Mouse (Mus musculus): ENCODE measurements around the gene Bcl6b.

Bcl6b gene

DNA sequence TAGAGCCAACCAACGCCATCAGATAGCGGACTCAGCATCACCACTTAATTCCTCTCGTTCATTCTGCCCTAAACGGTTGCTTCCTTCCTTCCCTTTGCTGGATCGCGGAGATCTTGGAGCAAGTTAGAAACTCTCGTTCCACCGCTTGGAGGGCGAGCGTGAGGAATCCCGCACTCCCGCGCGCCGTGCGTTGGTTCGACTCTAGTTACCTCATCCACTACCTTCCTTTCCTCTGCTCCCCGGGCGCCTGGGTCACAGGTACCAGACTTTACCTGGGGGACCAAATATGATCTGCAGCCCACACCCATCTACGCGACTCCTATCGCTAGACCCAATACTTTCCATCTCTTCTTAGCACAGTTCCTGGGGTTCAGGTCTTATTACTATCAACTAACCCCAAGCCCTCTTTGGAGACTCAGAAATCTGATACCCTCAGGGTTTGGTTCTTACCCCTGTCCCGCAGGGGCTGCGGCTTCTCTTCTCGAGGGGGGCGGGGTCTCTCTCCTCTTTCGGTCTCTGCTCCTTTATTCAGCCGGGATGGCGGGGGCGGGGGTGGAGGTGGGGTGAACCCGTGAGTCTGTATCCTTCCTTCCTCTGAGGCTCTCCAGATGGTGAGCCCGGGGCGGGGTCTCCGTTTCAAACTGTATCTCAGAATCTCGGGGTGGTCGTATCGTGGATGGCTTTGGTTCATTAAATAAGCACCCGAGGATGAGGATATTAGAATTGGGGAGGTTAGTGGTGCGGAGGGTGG, at the start of gene Bcl6b:
Gene Bcl6b (minus strand): TSS at position 539 of the 751 bp plus-strand sequence.
- DNase-seq (ENCODE audit: low spot score): no peak

DNA sequence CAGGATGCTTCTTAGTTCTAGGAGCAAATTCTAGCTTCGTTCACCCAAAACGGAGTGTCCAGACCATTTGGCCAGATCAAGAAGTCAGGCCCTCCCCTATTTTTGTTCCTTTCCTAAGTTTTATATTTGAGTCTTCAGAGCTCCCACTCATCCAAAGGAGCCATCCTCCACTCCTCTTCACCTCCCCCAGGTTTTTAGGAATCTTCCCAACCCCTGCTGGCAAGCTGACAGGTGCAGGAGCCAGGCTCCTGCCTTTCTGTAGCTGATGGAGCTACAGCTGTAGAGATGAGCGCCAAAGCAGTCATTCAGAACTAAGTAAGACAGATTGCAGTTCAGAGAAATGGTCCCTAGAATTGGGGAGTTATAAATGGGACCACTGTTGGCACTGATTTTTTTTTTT, 49.4 kb upstream of the Bcl6b start:
- no peak for DNase-seq (ENCODE audit: low spot score)

DNA sequence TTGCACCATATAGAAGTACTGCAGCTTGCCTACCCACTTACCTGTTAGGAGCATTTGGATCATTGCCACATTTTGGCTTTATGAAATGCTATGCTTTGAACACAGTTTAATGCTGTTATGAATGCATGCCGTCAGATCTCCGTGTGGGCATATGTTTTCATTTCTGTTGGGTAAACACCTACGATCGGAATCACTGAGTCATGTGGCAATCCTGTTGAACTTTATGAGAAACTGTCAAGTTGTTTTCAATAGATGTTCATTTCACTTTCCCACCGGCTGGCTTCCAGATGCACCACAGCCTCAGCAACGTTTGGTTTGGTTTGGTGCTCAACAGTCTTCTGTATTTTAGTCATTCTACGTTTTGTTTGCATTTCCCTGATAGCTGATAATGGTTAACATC, 42.0 kb upstream of the Bcl6b start:
- no peak for DNase-seq (ENCODE audit: low spot score)

DNA sequence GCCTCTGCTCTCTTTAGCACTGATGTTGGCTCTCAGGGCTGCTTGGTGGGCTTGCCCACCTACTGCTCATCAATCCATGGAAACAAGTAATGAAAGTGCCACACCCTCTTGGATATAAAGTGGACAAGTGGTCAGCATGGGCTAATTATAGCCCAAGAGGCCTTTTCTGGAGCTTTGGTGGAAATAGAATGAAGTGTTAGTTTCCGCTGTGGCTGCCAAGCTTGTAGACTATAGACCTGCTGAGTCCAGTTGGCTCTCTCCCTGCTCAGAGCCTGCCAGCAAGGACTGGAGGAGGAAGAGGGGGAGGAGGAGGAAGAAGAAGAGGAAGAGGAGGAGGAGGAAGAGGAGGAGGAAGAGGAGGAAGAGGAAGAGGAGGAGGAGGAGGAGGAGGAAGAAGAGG, 36.8 kb upstream of the Bcl6b start:
- no peak for DNase-seq (ENCODE audit: low spot score)

DNA sequence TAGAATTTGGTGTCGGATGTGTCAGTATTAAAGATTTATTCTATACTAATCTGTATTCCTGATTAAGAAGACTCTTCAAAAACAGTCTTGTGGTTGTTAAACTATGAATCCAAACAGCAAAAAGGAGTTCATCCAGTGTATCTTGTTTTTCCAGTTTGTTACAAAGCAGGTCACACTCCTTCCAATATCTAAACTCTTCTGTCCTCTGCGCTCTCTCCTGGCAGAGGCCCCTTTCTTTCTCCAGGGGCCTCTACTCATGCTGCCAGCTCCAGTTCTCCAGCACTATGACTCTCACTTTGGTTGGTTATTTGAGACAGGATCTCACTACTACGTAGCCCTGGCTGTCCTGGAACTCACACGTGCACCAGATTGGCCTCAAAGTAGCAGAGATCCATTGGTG, 36.2 kb upstream of the Bcl6b start:
- no peak for DNase-seq (ENCODE audit: low spot score)

DNA sequence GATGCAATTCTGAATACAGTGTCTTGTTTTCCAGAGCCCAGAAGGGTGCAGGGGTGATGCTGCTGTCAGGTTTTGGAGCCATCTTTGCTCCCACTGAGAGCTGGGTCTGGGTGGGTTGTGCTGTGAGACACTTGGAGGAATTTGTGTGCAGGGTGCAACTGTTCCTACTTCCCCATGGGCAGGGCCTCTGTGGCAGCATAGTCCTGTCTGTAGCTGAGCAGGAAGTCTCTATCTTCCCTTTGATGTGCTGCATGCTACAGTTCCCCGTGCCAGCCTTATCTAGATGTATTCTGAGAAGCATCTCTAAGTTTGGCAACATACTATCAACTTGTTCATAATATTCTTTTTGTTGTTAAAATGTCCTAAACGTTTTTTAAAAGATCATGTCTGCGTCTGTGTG, 35.7 kb upstream of the Bcl6b start:
- no peak for DNase-seq (ENCODE audit: low spot score)

DNA sequence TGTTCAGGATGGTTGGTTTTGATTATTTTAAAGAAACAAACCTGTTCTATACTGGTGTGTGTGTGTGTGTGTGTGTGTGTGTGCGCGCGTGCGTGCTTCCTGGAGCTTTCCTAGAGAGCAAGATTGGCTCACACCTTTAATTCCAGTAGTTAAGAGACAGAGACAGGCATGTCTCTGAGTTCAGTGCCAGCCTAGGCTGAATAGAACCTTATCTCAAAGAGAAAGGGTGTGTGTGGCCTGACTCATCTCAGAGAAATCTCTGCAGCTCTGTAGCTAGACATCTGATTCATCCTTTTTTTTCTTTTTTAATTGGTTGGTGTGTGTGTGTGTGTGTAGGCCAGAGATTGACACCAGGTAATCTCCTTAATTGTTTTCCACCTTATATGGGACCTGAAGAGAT, 29.4 kb upstream of the Bcl6b start:
- no peak for DNase-seq (ENCODE audit: low spot score)

DNA sequence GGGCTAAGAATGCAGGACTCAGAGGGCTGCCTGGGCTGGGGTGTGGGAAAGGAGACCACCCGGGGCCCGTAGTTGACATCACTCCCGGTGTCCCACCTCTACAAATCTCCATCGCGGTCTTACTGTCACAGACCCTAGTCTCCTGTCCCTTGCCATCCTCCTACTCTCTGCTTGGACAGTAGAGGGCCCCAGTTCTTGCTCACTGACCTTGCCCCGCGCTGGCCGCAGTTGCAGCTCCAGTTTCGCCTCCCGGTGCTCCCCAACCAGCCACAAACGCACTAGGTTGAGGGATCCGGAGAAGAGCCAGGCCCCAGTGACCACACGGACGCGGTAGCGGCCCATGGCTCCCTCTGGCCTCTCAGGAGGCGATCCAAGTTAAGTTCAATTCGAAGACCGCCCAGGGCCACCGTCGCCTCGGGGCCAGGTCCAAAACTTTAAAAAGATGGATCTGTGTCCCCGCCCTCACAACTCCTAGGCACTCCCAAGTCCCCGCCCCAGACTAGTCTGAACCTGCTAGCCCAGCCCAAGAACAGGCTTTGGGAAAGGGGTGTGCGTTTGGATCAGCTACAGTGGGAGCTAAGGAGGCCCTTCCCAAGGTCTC, 25.4 kb upstream of the Bcl6b start, which contains the start of gene Alox12:
Gene Alox12 (minus strand): TSS at position 423 of the 601 bp plus-strand sequence.
- no peak for DNase-seq (ENCODE audit: low spot score)

DNA sequence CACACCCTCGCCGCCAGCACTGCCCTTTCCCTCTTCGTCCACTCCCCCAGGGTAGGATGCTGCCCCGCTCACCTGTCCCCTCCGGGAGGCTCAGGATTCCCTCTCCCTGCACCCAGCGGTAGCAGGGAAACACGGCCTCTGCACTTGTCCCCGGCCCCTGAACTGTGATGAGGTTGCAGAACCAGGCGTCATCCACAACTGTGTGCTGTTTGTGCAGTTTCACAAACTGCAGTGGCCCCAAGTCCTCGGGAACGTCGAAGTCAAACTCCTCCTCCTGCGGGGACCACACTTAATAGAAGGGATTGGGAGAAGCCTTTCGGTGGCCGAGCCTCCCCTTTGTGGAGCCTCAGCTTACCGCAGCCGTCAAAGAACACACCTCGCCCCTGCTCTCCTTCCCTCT, 24.7 kb upstream of the Bcl6b start:
- DNase-seq (ENCODE audit: low spot score): no peak

DNA sequence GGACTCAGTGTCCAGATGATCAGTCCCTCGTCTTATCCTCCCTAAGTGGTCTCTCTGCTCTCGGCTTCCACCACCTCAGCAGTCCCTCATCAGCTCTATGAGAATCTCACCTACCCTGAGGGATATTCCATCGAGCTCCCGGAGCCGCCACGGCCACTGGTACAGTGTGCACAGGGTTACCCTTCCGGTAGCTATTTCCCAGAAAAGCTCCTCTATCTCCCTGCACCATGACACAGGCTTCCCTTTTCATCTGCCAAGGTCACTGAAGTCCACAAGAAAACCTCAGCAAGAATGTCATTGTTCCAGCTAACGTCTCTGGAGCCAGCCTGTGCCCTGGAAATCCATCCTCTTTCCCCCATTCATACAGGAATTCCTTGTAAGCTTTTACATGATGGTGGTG, 22.3 kb upstream of the Bcl6b start:
- no peak for DNase-seq (ENCODE audit: low spot score)

DNA sequence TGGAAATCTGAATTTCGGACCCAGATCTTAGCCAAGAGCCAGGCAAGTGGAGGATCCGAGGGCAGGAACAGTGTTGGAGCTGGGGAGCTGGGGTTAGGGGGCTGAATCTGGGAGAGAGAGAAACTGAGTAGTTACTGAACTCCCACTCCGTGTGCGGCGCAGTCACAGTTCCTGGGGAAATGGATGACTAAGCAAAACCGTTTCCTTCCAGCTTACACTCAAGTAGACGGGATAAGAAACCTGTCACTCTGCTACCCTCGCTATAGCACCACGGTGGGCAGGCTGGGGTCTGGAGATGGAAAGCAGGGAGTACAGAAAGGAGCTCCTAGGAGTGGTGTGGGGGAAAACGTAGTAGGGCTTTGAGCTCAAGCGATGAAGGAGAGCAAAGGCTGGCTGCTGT, 20.6 kb upstream of the Bcl6b start:
- DNase-seq (ENCODE audit: low spot score): no peak

DNA sequence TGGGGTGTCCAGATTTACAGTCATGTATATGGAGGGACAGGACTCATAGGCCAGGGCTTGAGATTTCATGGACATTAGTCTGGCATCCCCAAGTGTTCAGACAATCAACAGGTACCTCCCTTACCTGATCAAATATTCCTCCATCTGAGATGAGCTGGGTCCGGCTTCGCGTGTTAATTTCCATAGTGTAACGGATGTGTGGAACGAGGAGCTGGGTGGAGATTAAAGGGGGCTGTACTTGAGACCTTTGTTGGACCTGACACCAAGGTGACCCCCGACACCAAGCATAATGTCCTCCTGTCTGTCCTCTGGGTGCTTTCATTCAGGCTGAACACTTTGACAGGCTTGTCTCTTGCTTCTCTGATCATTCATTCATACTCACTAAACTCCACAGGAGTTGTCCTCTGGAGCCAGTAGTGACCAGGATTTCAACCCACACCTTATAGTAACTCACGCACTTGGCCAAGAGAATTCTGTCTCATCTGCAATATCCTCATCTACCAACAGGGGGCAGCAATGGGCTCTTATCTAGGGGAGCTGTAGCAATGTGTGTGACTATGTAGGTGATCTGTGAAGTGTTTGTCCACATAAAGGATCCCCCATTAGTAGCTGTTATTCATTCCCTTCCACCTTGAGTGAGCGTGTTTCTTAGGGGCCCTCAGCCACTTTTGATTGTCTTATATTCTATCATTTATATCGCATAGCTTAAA, 17.7 kb upstream of the Bcl6b start:
- no peak for DNase-seq (ENCODE audit: low spot score)

DNA sequence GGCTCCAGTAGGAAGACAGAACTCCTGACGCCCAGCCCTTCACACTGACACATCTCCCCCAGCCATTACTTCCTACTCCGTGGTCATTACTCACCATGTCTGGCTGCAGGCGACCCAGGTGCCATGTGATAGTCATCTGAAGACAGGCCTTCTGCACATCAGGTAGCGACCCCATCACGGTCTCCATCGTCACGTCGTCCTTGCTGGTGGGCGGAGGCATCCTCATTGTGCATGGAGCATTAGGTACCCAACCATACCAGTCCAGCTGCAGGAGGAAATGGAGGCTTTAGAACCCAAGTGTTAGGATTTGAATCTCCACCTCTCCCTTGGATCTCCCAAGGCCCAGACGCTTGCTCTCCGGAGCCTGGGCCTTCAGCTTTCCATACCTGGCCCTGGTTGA, 13.0 kb upstream of the Bcl6b start:
- DNase-seq (ENCODE audit: low spot score): no peak

DNA sequence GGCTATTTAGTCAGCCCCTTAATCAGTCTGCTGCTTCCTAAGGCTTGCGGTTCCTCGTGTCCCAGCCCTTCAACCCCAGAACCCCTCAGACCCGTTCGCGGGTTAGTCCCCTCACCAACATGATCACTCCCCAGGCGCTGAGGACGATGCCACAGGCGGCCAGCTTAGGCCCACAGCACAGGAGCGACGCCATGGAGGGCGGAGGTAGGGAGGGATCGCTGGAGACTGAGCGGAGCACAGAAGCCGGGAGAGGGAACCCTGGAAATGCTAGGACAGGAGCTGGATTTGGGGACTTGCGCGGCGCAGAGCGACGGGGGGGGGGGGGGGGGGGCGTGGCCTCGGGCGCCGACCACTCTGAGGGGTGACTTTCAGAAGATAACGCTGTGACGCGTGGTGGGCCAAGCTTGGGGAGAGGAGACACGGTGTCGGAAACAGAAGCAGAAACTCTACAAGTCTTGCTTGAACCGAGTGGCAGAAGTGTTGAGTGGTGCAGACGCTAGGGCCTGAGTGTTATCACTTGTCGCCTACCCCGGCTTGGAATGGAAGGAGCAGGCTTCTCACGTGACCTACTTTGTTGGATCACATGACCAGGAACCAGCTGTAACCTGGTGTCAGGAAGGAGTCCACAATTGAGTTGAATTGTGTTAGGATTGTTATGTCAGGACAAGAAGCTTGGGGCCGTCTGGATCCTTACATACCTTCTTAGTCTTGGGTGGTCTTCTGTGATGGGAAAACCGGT, 10.1 kb upstream of the Bcl6b start, which contains the start of the genes Gm21988 and Rnasek:
Gene Gm21988 (minus strand): TSS at position 290 of the 739 bp plus-strand sequence.
Gene Rnasek (minus strand): TSS at position 302 of the 739 bp plus-strand sequence.
- DNase-seq (ENCODE audit: low spot score): peak; percentile 79

DNA sequence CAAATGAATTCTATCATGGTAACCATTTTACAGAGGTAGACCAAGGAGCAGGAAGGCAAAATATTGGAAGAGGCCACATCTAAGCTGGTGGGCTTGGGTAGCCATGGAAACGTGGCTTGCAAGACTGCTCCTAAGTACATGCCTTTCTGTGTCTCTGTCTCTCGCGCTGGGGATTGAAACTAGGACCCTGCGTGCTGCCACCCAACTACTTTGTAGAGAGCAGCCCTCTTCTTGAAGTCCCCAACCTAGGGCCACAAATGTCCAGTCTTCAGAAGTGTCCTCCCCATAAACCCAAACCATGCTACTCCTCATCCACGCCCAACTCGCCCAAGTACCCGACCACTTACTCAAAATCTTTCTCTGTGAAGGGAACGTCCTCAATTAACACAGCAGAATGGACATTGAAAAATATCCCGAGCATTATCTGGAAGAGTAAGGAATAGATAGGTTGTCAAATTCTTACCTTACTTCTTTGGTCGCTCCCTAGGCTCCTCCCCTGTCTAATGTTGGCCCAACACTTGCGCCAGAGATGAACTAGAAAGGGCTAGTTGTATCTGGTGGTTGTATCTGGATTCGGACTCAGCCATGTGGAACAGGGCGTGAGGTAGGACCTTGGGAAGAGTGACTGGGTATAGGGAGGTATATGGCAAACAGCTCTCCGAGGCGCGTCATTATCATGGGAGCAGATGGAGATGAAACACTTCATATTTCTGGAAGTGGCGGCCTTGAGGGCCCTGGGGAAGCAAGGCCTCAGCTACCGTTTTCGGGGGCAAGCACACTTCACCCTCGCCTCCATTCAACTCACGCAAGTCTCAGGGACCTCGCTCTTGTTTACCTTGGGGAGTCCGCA, 9.2 kb upstream of the Bcl6b start:
- DNase-seq (ENCODE audit: low spot score): no peak

DNA sequence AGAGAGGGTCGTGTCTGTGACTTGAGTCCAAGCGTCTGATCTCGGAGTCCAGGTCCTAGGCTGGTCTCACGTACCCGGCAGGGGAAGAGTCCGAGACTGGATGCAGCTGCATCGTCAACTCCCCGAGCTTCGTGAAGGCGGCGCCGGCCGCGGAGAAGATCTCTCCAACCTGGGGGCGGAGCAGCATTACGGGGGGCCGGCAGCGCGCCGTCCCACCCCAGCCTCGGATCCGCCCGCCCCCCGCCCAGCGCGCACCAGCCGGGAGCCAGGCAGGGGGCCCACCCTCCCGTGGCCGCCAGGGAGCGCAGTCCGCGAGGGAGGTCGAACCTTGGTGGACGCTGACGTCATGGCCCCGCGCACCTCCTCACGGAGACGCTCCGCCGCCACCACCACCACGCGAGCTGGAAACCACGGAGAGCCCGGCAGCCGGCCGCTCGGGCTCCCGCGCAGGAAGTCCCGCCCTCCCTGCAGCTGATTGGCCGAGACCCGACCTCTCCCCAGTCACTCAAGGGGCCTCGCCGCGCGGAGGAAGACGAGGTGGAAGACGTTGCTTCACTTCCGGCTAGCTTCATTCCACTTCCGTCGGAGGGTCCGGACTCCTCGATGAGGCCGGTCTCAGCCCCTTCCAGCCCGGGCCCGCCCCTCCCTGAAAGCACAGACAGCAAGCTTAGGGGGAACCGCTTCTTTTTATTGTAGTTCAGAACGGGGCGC, 8.0 kb upstream of the Bcl6b start, which contains the start of gene 0610010K14Rik:
Gene 0610010K14Rik (minus strand): TSS at position 458 of the 711 bp plus-strand sequence.
- peak; percentile 98 for DNase-seq (ENCODE audit: low spot score)

DNA sequence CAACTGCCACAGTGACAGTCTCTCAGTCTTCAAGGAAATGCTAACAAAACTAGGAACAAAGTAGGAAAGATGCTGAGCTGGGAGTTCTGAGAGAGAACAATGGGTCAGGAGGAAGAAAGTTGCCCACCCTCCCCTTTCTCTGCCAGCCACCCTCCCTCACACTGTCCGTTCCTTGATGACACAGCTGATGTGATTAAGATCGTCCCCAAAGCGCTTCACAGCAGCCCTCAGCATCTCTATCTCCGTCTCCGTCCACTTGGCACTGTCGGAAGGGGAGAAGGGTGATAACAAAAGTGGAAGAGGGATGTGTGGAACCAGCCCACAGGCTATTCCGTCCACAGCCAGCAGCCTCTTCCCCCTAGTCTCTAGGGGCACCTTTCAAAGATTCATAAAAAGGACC, 7.1 kb upstream of the Bcl6b start:
- no peak for DNase-seq (ENCODE audit: low spot score)

DNA sequence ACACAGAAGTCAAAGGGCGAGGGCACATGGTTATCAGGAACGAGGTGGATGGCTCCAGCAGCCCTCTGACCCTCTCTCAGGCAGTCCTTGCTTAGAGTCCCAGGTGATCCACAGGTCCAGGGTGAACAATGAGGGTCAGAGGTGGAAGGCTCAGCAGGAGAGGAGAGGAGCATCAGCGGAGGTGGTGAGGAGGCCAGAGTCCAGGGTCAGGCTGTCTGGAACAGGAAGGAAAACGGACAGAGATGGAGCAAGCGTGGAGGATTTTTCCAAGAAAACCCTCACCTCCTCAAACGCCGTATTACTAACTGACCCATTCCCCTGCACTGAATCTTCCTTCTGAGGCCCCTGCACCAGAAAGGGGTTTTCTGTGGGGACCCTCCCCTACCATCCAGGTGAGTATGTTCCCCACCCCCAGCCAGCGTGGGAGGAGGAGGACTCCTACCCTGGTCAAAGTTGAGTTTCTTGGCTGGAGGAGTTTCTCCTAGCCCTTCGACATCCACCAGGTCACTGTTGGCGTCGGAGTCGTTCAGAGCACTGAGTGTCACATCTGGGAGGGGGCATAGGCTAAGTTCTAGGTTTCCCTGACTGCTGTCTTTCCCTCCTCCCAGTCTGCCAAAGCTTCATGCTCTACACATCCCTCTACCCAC, 5.8 kb upstream of the Bcl6b start:
- DNase-seq (ENCODE audit: low spot score): no peak

DNA sequence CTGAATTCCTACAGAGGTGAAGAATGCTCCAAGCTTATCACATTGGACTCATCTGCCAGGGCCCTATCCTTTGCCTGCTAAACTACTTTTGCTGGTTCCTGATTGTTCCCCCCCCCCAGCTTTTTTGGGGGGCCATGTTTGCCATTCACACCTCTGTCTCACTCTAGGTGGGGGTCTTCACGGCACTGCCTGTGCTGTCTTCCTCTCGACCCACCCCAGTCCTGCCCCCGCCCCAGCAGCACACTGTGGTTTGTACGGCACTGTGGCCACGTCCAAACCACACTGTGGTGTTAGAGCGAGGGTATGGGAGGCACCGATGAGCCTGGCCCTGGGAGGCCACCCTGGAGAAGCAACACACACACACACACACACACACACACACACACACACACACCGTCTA, 4.9 kb upstream of the Bcl6b start:
- no peak for DNase-seq (ENCODE audit: low spot score)

DNA sequence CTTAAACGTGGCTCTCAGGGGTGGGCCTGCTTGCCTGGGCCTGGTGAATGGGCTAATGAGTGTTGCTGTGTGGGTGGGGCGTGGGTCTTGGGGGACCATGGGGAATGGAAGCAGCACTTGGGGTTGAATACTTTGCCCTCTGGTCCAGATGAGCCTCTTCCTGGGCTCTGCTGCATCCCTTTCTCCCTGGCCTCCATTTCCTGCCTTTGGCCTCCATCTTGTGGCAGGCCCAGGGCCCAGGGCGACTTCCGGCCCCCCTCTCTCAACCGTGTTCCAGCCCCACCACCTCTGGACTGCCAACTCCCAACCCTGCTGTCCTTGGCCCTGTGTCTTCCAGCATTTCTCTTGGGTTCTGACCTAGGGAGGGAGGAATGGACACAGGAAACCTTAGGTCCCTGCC, 4.4 kb upstream of the Bcl6b start:
- no peak for DNase-seq (ENCODE audit: low spot score)
